Mouse (Mus musculus) lung, adult 2 months (tissue): ENCODE measurements around the gene Gm28635.

Experiments used
- CTCF ChIP-seq: fragments of 200-500 bp; IDR thresholded peaks from 2 replicates; pipeline ENCODE4 v1.5.1; 2011; ENCODE audit warnings: mild to moderate bottlenecking, low read length, control low read depth; ENCODE audit not compliant: insufficient read depth
- POLR2A ChIP-seq: fragments of 200-500 bp; IDR thresholded peaks from 2 replicates; pipeline ENCODE4 v1.6.1; 2011; ENCODE audit warnings: low read depth, mild to moderate bottlenecking, control low read depth, low read length, borderline replicate concordance; ENCODE audit errors: extremely low read depth

DNA sequence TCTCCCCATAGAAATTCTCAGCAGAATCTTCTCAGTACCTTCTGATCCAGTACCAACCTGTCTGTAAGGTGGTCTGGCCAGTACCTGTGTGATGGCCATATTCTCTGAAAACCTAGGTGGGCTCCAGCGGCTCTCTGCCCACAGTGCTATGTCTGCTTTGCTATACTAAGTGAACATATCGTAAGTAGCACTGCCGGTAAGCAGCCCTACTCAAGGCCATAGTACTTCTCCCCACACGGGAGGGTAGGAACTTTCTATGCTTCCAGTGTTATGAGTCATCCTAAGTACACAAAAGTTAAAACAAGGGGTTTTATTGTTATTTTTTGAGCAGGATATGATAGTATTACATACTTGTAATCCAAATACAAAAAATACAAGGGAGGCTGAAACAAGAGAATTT is 43.8 kb downstream of the Gm28635 start:
- TF ChIP-seq CTCF (no peak), POLR2A (no peak)
